Mouse (Mus musculus): ENCODE results near the gene Fam171b. TPM values are rescaled to one million over a fixed set of nuclear protein-coding genes. Genes with fewer than 3 reads are reported as not detected.

Fam171b gene
- polyA plus RNA-seq, 1 experiment from 2014 or later: 20.4 TPM

Other genes starting within 250 kb of the Fam171b start
- gene Zc3h15, start 168.2 kb upstream of the Fam171b start, polyA plus RNA-seq (2014; fragmentation: Nextera tagmentation; extraction: Ambion mirVana): 164 and 171 TPM in 2 replicates
- gene Itgav, start 88.2 kb upstream of the Fam171b start, polyA plus RNA-seq (2014; fragmentation: Nextera tagmentation; extraction: Ambion mirVana): 66.3 and 78.2 TPM in 2 replicates
- gene Zswim2, start 128.6 kb downstream of the Fam171b start, polyA plus RNA-seq (2014; fragmentation: Nextera tagmentation; extraction: Ambion mirVana): not detected in 2 replicates
- not detected in 2 replicates for gene Gm13698, start 143.1 kb downstream of the Fam171b start, polyA plus RNA-seq (2014; fragmentation: Nextera tagmentation; extraction: Ambion mirVana)
- not detected in 2 replicates for gene Gm13693, start 148.9 kb downstream of the Fam171b start, polyA plus RNA-seq (2014; fragmentation: Nextera tagmentation; extraction: Ambion mirVana)
- not detected in 2 replicates for gene Gm13695, start 154.7 kb downstream of the Fam171b start, polyA plus RNA-seq (2014; fragmentation: Nextera tagmentation; extraction: Ambion mirVana)
- gene Gm13696, start 160.5 kb downstream of the Fam171b start, polyA plus RNA-seq (2014; fragmentation: Nextera tagmentation; extraction: Ambion mirVana): not detected in 2 replicates
- gene Gm13694, start 166.3 kb downstream of the Fam171b start, polyA plus RNA-seq (2014; fragmentation: Nextera tagmentation; extraction: Ambion mirVana): not detected in 2 replicates
- gene Gm13697, start 172.1 kb downstream of the Fam171b start, polyA plus RNA-seq (2014; fragmentation: Nextera tagmentation; extraction: Ambion mirVana): not detected in 2 replicates
- gene Gm13691, start 177.9 kb downstream of the Fam171b start, polyA plus RNA-seq (2014; fragmentation: Nextera tagmentation; extraction: Ambion mirVana): not detected in 2 replicates